Mouse (Mus musculus) kidney, embryonic 16.5 days (tissue): ENCODE data around the gene 4930505A04Rik. TPM values are rescaled to one million over a fixed set of nuclear protein-coding genes. Genes with fewer than 3 reads are reported as not detected.

ENCODE experiments used
- polyA plus RNA-seq: library from polyadenylated mRNA; unstranded; fragments of >200 nt; fragmentation: Nextera tagmentation; extraction: Ambion mirVana; gene quantifications from 2 replicates; pipeline ENCODE4 v1.2.1, GENCODE M21; 2015

The 4930505A04Rik gene
- polyA plus RNA-seq, 1 experiment from 2014 or later: not detected

Other genes with a start within 250 kb of the 4930505A04Rik start
- 119 and 135 TPM in 2 replicates for gene Sptbn1, start 203.7 kb downstream of the 4930505A04Rik start, polyA plus RNA-seq
- 19.0 and 19.8 TPM in 2 replicates for gene Acyp2, start 177.8 kb upstream of the 4930505A04Rik start, polyA plus RNA-seq